Mouse (Mus musculus) midbrain, embryonic 14.5 days (tissue): Measurements from ENCODE around the gene Hnrnph2. TPM values are rescaled to one million over a fixed set of nuclear protein-coding genes. Genes with fewer than 3 reads are reported as not detected.

Experiments used
- ATAC-seq: fragments of 200-750 bp; cut with Nextera tagmentation; 2 replicates; pipeline ENCODE4 v1.8.0; 2017; ENCODE audit warnings: moderate number of reproducible peaks, moderate library complexity; ENCODE audit not compliant: low FRiP score, low TSS enrichment
- DNase-seq: peaks from one replicate; pipeline ENCODE4 v3.0.0-alpha.2; 2015
- H3K27ac ChIP-seq: fragments of 300-500 bp; sonication (generic); replicated peaks from 2 replicates; pipeline ENCODE4 v1.5.1; 2014; ENCODE audit warnings: mild to moderate bottlenecking, low read depth, low read length, moderate library complexity
- H3K27me3 ChIP-seq: fragments of 300-500 bp; sonication (generic); 2 replicates; pipeline ENCODE4 v1.6.1; 2014; ENCODE audit warnings: low read length, control low read depth, mixed read lengths; ENCODE audit not compliant: control insufficient read depth, insufficient read depth
- H3K36me3 ChIP-seq: fragments of 300-500 bp; sonication (generic); 2 replicates; pipeline ENCODE4 v1.6.1; 2014; ENCODE audit warnings: low read length, control low read depth; ENCODE audit not compliant: control insufficient read depth, insufficient read depth
- H3K4me1 ChIP-seq: fragments of 300-500 bp; sonication (generic); 2 replicates; pipeline ENCODE4 v1.6.1; 2014; ENCODE audit warnings: mild to moderate bottlenecking, antibody characterized with exemption, low read length, control low read depth; ENCODE audit not compliant: control insufficient read depth, insufficient read depth
- H3K4me2 ChIP-seq: fragments of 300-500 bp; sonication (generic); 2 replicates; pipeline ENCODE4 v1.6.1; 2014; ENCODE audit warnings: mild to moderate bottlenecking, low read length, moderate library complexity
- H3K4me3 ChIP-seq: fragments of 300-500 bp; sonication (generic); replicated peaks from 2 replicates; pipeline ENCODE4 v1.5.1; 2014; ENCODE audit warnings: low read depth, low read length
- H3K9ac ChIP-seq: fragments of 300-500 bp; sonication (generic); replicated peaks from 2 replicates; pipeline ENCODE4 v1.6.1; 2014; ENCODE audit warnings: mild to moderate bottlenecking, low read length, moderate library complexity
- H3K9me3 ChIP-seq: fragments of 300-500 bp; sonication (generic); 2 replicates; pipeline ENCODE4 v1.6.1; 2016; ENCODE audit warnings: low read length, control low read depth, mixed read lengths; ENCODE audit not compliant: control insufficient read depth
- WGBS: fragments of 180-500 bp; shearing (Covaris S2); extraction: QIAGEN DNeasy Blood & Tissue Kit; methylation state at CpG from one replicate; pipeline ENCODE4 v1.1.7; 2014; 5-methylcytosine and 5-hydroxymethylcytosine counted together
- polyA plus RNA-seq: library from polyadenylated mRNA; unstranded; fragments of >200 nt; fragmentation: Nextera tagmentation; extraction: Ambion mirVana; gene quantifications from 2 replicates; pipeline ENCODE4 v1.2.1, GENCODE M21; 2014

The Hnrnph2 gene
- polyA plus RNA-seq, 1 experiment from 2014 or later = 106 TPM

GRCm38 (mm10) chrX:134652061-134652460 is 51.1 kb downstream of the Hnrnph2 start:
- 70% methylated on average over 1 of the region's 1 CpGs for WGBS
- H3K9me3 ChIP-seq = no peaks in the 10 kb centered on the region
- H3K4me3 ChIP-seq = no peak overlapping the region
- no peaks in the 10 kb centered on the region for H3K36me3 ChIP-seq
- no peak overlapping the region for H3K9ac ChIP-seq
- no peaks in the 10 kb centered on the region for H3K4me1 ChIP-seq
- H3K27me3 ChIP-seq = no peaks in the 10 kb centered on the region
- no peak overlapping the region for H3K27ac ChIP-seq
- ATAC-seq (no peak), DNase-seq (no peak)
- H3K4me2 ChIP-seq = no peak overlapping the region

Other genes with a start within 250 kb of the Hnrnph2 start
- gene Drp2, start 196.6 kb upstream of the Hnrnph2 start, polyA plus RNA-seq = 23.2 and 25.2 TPM in 2 replicates
- gene Taf7l, start 124.7 kb upstream of the Hnrnph2 start, polyA plus RNA-seq = 0.34 TPM in 1 of 2 replicates, not detected in the other
- gene Timm8a1, start 59.3 kb upstream of the Hnrnph2 start, polyA plus RNA-seq = 41.4 and 47.1 TPM in 2 replicates
- gene Btk, start 17.6 kb upstream of the Hnrnph2 start, polyA plus RNA-seq = 0.26 TPM in 1 of 2 replicates, not detected in the other
- 207 and 220 TPM in 2 replicates for gene Rpl36a, start 15.5 kb upstream of the Hnrnph2 start, polyA plus RNA-seq
- gene Gla, start 54 bp upstream of the Hnrnph2 start, polyA plus RNA-seq = 1.6 and 1.9 TPM in 2 replicates
- 7.1 TPM in 2 replicates for gene Armcx4, start 85.3 kb downstream of the Hnrnph2 start, polyA plus RNA-seq
- 70.1 and 70.2 TPM in 2 replicates for gene Armcx1, start 116.8 kb downstream of the Hnrnph2 start, polyA plus RNA-seq
- 38.1 and 41.8 TPM in 2 replicates for gene Armcx6, start 150.2 kb downstream of the Hnrnph2 start, polyA plus RNA-seq
- 57.3 and 69.9 TPM in 2 replicates for gene Armcx3, start 155.4 kb downstream of the Hnrnph2 start, polyA plus RNA-seq
- gene Armcx2, start 208.0 kb downstream of the Hnrnph2 start, polyA plus RNA-seq = 81.8 and 90.9 TPM in 2 replicates